Mouse (Mus musculus) liver, embryonic 11.5 days (tissue): ENCODE results near the gene Kndc1. TPM values are rescaled to one million over a fixed set of nuclear protein-coding genes. Genes with fewer than 3 reads are reported as not detected.

Experiments used
- microRNA counts: library from miRNA; unstranded; fragments of <30 nt; microRNA quantifications from one replicate; lab custom pipeline; 2015
- microRNA-seq: library from miRNA; unstranded; fragments of <30 nt; microRNA quantifications from one replicate; pipeline ENCODE4, GENCODE M21; 2017; ENCODE audit warnings: borderline number of aligned reads
- polyA plus RNA-seq: library from polyadenylated mRNA; unstranded; fragments of >200 nt; fragmentation: Nextera tagmentation; extraction: Ambion mirVana; gene quantifications from 2 replicates; pipeline ENCODE4 v1.2.1, GENCODE M21; 2014

The Kndc1 gene
- polyA plus RNA-seq, 1 experiment from 2014 or later: not detected

MicroRNAs encoded within 50 kb of the gene (microRNA counts, 519-probe panel; counts per million panel counts)
- microRNA mmu-miR-202-3p (lab: Ali Mortazavi, UCI) (not detected), microRNA mmu-miR-202-5p (lab: Ali Mortazavi, UCI) (not detected)

Small RNAs within 50 kb of the gene (microRNA-seq; reads per million reads assigned to microRNA genes)
- gene Mir202 (not detected), gene Mir7062 (2.1 reads per million), gene mmu-mir-7686 (not detected)

Other genes with a start within 250 kb of the Kndc1 start
- not detected in 2 replicates for gene Cfap46, start 210.9 kb upstream of the Kndc1 start, polyA plus RNA-seq
- gene Adgra1, start 60.5 kb upstream of the Kndc1 start, polyA plus RNA-seq: 0.08 TPM in 1 of 2 replicates, not detected in the other
- not detected in 2 replicates for gene Utf1, start 49.1 kb downstream of the Kndc1 start, polyA plus RNA-seq
- gene 6430531B16Rik, start 84.1 kb downstream of the Kndc1 start, polyA plus RNA-seq: not detected in 2 replicates
- 1.1 and 1.4 TPM in 2 replicates for gene Adam8, start 97.9 kb downstream of the Kndc1 start, polyA plus RNA-seq
- gene Zfp511, start 141.7 kb downstream of the Kndc1 start, polyA plus RNA-seq: 41.4 and 44.6 TPM in 2 replicates
- gene Tubgcp2, start 142.0 kb downstream of the Kndc1 start, polyA plus RNA-seq: 45.1 and 52.6 TPM in 2 replicates
- gene Msx3, start 154.4 kb downstream of the Kndc1 start, polyA plus RNA-seq: 0.11 TPM in 1 of 2 replicates, not detected in the other
- gene Caly, start 187.9 kb downstream of the Kndc1 start, polyA plus RNA-seq: 0.19 and 0.52 TPM in 2 replicates
- gene Prap1, start 198.7 kb downstream of the Kndc1 start, polyA plus RNA-seq: not detected in 2 replicates
- 12.7 and 13.5 TPM in 2 replicates for gene Fuom, start 207.7 kb downstream of the Kndc1 start, polyA plus RNA-seq
- 18.2 and 20.7 TPM in 2 replicates for gene Paox, start 221.1 kb downstream of the Kndc1 start, polyA plus RNA-seq
- gene Echs1, start 221.8 kb downstream of the Kndc1 start, polyA plus RNA-seq: 119 and 129 TPM in 2 replicates
- gene Mtg1, start 242.9 kb downstream of the Kndc1 start, polyA plus RNA-seq: 41.6 and 46.8 TPM in 2 replicates